Mouse (Mus musculus): Measurements from ENCODE around the gene Snx7. TPM values are rescaled to one million over a fixed set of nuclear protein-coding genes. Genes with fewer than 3 reads are reported as not detected.

Gene Snx7
- total RNA-seq, 2 experiments from 2014 or later: 9.9 to 20.4 TPM

DNA sequence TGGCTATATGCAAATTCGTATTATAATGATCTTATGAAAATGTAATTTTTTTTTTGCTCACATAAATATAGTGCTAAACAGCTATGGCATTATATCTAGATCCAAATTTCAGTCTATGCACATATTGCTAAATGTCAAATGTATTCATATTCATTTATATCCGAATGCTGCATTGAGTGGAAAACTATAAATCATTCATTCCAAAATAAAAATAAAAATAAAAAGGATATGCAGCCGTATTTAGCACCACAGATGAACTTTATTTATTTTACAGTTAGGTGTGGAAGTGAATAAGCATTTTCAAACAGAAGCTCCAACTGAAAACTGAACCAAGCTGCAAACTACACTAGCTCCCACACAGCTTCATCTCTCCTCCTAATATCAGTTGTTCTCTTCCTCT, 45.5 kb downstream of the Snx7 start:
- no peak for ATAC-seq (ENCODE audit: poor library complexity, severe bottlenecking)

DNA sequence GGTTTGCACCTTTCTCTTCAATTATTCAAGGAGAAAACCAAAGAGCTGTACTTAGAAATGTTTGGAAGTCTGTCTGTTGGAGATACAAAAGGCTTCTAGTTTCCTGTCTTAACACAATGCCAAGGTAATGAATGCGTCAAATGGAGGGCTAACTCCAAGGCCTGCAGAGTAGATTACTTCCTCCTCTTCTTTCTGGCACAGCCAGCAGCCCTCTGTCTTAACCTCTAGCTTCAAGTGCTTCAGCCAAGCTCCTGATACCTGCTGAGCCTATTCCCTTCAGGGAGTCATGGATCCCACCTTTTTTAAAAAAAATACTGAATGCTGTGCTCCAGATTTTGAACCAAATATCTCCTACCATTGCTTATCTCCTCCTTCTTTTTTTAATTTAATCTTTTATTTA, 51.1 kb downstream of the Snx7 start:
- no peak for ATAC-seq (ENCODE audit: poor library complexity, severe bottlenecking)

DNA sequence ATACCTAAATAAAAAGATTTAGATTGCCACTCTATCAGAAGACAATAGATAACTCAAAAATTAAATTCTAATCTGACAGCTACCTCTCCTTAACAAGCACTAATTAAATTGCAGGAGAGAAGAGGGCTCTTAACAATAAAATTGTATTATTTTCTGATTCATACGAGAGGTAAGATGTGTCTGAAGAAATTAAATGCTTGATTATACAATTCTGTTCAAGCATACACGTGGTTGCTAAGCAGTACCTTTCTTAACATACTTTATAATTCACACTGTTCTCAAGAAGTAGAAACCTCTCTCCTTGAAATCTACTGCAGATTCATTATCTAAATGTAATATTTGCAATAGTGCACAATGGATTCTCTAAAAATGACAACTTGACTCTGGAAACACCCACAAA, 54.5 kb downstream of the Snx7 start:
- no peak for ATAC-seq (ENCODE audit: poor library complexity, severe bottlenecking)

DNA sequence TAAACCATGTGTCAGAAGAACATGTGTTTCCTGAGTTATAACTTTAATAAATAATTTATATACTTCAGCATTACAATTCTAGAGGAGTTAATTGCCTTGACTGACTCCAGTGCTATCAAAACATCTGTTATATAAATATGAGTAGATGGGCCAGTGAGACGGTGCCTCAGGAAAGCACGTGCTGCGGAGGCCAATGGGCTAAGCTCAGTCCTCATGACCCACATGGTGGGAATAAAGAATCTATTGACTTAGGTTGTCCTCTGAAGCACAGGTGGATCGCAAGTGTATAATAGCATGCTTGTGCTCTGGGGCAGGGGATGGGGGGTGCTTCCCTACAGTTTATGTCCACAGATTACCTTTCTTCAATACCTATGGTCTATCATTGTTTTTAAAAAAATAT, 56.6 kb downstream of the Snx7 start:
- ATAC-seq (ENCODE audit: poor library complexity, severe bottlenecking): no peak

DNA sequence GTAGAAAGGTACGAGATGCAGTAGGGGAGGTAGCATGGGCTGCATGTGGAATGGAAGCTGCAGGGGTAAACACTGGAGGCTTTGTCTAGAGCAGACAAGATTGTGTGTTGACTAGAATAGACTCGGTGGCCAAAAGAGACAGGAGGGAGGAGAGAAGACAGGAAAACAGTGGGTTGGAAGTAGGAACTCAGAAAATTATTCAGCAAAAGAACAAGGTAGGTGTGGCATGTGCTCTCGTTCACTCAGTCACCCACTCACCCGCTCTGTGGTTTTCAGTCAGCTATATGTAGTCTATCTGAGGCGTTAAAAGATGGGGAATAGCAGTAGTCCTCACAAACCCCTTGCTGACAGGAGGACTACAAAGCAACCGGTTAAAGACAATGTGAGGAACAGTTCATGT, 63.0 kb downstream of the Snx7 start:
- ATAC-seq (ENCODE audit: poor library complexity, severe bottlenecking): no peak

DNA sequence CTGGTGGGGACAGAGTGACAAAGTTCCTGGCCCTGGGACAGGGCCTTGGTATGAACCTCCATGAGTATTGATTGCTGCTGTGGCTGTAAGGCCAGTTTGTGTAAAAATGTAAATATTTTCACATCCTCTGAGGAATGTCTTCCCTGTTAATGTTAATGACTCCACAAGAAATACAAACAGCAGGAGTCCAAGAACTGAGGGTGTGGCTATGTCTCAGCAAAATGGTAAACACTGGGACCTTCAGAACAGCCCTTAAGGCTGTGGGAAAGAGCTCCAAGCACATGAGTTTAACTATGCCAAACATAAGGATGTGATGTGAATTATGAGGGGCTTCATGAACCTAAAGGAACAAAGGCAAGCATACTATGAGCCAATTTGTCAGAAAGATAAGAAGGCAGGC, 74.2 kb downstream of the Snx7 start:
- no peak for ATAC-seq (ENCODE audit: poor library complexity, severe bottlenecking)

DNA sequence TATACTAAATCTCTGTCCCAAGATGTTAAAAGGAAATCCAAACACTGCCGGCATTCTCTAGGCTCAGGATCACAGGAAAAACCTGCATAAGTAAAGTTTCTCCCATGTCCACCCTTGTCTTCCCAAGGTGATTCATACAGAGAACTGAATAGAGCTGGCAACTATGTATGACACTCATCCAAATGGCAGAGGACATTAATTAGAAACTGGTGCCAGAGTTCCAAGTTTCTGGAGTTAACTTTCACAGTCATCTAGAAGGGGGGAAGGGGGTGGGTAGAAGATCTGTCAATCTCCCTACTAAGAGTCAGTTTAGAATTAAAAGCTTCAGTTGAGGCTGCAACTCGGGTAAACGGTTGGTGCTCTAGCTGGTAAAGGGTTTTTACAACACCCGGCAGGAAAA, 76.8 kb downstream of the Snx7 start:
- no peak for ATAC-seq (ENCODE audit: poor library complexity, severe bottlenecking)

DNA sequence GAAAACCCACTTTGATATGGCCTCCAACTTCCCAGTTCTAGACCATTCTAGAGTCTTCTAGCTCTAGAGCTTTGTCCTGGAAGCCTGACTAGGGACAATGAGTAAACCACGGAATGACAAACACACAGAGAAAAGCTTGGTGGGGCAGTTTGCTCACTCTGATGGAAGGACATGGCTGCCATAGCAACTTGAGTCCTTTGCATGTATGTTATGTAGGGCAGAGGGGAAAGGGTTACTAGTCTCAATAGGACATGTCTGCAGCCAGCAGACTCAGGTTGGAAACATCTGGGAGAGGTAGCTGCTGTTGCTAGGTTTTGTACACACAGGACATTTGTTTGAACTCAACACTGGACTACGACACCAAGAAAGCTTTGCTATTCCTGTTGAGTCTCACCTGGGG, 77.5 kb downstream of the Snx7 start:
- no peak for ATAC-seq (ENCODE audit: poor library complexity, severe bottlenecking)

DNA sequence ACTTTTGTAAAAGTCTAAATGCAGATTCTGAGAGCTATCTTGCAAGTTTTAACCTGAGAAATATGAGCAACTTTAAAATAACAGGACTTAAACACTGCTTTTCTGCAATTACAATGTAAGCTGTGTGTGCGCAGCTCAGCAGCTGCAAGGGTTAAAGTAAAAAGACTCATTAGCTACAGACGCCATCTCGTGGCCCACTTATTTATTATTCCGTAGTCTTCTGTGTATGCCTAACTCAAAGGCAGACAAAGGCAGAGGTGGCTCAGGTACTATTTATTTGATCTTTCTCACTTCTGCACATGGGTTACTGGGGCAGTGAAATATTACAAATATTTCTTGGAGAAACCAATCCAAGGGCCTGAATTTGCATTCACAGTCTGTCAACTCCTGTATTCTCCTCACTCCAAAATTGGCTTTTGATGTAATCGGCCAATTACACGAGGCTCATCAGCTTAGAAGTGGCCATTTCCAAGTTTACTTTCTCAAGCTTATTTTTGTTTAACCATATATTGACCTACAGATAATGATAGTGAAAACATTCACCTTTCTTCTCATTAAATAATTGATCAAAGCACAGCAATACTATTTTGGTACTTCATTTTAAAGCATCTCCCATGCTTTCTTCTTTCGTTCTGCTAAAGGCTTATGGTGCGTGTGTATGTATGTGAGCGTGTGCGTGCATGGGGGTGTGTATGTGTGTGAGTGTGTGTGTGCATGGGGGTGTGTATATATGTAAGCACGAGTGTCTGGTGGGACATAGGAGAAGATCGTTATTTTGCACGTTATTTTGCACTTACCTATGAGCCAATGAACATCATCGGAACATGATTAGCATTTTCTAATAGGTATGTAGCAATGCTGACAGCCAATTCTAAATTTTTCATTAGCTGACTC, 79.7 kb downstream of the Snx7 start:
- no peak for ATAC-seq (ENCODE audit: poor library complexity, severe bottlenecking)

DNA sequence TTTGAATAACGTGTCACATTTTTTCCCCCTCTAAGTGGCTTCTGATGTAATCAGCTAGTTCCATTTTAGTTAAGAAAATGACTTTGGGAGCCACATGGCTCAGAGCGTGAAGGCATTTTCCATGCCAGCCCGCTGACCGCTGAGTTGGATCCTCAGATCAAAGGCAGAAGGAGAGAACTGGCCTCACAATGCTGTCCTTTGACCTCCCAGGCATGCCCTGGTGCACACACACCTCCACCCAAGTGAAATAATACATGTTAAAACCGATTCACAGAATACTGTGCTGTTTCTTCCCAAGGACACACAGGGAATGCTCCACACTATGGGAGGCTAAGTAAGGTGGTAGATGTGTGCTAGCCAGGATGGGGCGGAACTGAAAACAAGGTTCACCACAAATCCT, 81.5 kb downstream of the Snx7 start:
- no peak for ATAC-seq (ENCODE audit: poor library complexity, severe bottlenecking)

DNA sequence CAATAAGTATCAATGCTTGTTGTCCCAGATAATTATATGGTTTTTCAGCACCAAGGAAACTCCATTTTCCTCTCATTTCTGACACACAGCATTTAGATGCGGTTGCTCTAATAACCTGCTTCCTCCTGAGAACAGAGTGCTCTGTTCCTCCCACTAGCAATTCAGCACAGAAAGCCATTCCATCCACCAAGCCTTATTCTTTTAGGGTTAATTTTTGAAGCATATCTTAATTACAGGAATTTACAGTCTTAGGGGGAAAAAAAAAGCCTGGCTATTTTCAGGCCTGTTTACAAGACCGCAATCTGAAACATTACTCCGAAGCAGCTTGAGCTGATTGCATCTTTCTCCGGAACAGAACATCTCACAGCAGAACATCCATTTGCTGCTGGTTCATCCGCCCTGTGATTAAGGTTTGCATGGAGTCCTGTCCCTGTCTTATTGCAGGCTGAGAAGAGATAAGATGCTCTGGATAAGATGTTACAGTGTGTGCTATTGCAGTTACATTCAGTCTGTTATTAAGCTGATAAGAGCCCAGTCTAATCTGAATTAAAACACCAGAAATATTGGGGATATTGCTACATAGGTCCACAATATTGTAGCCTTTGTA, 116.5 kb downstream of the Snx7 start:
- no peak for ATAC-seq (ENCODE audit: poor library complexity, severe bottlenecking)

DNA sequence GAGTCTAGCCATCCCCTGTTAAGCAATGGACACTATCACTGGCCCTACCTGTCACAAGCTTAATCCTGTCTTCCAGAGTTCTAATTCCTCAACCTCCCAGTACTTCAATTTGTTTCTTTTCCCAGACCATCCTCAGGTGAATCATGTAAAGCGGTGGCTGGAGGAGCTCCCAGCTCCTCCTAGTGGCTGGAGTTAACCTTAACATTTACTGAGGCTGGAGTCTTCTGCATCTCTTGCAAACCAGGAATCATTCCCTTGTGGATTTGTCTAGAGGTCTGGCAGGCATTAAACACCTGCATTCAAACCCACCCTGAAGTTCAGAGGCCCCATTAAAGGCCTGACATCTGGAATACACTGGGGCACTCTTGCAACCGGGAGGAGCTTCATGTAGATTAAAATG, 117.1 kb downstream of the Snx7 start:
- no peak for ATAC-seq (ENCODE audit: poor library complexity, severe bottlenecking)

DNA sequence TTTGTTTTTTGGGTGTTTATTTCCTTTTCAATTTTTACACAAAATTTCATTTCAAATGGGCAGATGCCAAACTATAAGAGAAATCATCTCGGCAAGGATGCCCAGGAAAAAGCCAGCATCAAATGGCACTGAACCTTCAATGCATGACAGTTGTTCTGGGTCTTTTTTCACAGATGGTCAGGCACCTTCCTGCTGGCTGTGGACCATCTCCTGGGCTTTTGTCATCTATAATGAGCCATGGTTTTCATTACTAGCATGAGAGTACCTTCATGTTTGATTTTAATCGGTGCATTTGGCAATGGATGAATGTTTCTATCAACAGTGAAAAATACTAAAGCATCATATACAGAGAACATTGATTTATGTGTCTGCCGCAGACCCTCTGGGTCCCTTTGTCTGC, 119.5 kb downstream of the Snx7 start:
- ATAC-seq (ENCODE audit: poor library complexity, severe bottlenecking): no peak

DNA sequence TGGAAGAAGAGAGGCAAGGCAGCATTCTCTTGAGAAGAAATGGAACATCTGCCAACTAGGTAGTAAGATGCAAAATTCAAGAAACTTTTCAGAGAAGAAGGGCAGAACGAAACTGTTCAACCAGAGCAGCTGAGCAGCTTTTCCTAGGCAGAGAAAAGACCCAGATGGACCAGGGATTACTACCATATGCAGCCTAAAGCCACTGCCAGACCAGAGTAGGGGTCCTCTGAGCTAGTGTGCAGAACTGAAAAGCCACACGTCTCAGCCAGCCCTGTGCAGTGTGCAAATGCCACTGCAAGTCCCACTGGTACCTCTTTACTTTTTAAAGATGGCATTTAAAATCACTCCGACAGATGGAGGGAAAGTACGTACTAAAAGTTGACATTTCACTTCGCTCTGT, 129.0 kb downstream of the Snx7 start:
- ATAC-seq (ENCODE audit: poor library complexity, severe bottlenecking): no peak

DNA sequence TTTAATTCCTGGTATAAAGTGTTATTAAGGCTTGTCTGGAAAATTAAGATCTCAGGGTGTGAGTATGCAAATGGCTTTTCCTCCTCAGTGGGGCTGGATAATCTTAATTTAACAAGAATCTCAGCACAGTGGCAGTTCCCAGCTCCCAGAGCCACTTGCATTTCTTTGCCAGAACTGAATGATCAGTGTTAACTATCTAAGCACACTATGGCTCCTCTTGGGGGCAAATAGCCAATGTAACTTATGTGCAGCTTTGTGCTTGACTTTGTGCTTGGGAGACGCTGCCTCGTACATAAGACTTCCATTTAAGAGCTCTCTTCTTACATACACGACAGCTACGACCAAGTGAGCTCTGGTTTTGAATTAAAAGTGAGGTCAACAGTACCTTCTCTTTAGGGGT, 136.1 kb downstream of the Snx7 start:
- ATAC-seq (ENCODE audit: poor library complexity, severe bottlenecking): no peak
